Mouse (Mus musculus) neural tube, embryonic 15.5 days (tissue): ENCODE measurements around the gene Rsc1a1. TPM values are rescaled to one million over a fixed set of nuclear protein-coding genes. Genes with fewer than 3 reads are reported as not detected.

Experiments
- ATAC-seq: fragments of 200-750 bp; cut with Nextera tagmentation; 2 replicates; pipeline ENCODE4 v1.8.0; 2017; ENCODE audit warnings: mild to moderate bottlenecking, moderate TSS enrichment, moderate library complexity; ENCODE audit not compliant: low FRiP score
- H3K27ac ChIP-seq: fragments of 300-500 bp; sonication (generic); replicated peaks from 2 replicates; pipeline ENCODE4 v1.5.1; 2015; ENCODE audit warnings: mild to moderate bottlenecking, inconsistent platforms
- H3K27me3 ChIP-seq: fragments of 300-500 bp; sonication (generic); replicated peaks from 2 replicates; pipeline ENCODE4 v1.6.1; 2015; ENCODE audit warnings: inconsistent platforms
- H3K36me3 ChIP-seq: fragments of 300-500 bp; sonication (generic); 2 replicates; pipeline ENCODE4 v1.6.1; 2015; ENCODE audit warnings: inconsistent platforms
- H3K4me1 ChIP-seq: fragments of 300-500 bp; sonication (generic); 2 replicates; pipeline ENCODE4 v1.6.1; 2015; ENCODE audit warnings: inconsistent platforms
- H3K4me2 ChIP-seq: fragments of 300-500 bp; sonication (generic); 2 replicates; pipeline ENCODE4 v1.6.1; 2015; ENCODE audit warnings: inconsistent platforms, mild to moderate bottlenecking, moderate library complexity
- H3K4me3 ChIP-seq: fragments of 300-500 bp; sonication (generic); replicated peaks from 2 replicates; pipeline ENCODE4 v1.5.1; 2015; ENCODE audit warnings: mild to moderate bottlenecking, inconsistent platforms
- H3K9ac ChIP-seq: fragments of 300-500 bp; sonication (generic); replicated peaks from 2 replicates; pipeline ENCODE4 v1.6.1; 2015; ENCODE audit warnings: mild to moderate bottlenecking, inconsistent platforms
- H3K9me3 ChIP-seq: fragments of 300-500 bp; sonication (generic); replicated peaks from 2 replicates; pipeline ENCODE4 v1.6.1; 2016; ENCODE audit warnings: inconsistent platforms
- WGBS: fragments of 180-500 bp; shearing (Covaris S2); methylation state at CpG from one replicate; pipeline ENCODE4 v1.1.7; 2015; ENCODE audit warnings: mixed read lengths; 5-methylcytosine and 5-hydroxymethylcytosine counted together
- polyA plus RNA-seq: library from polyadenylated mRNA; unstranded; fragments of >200 nt; fragmentation: Nextera tagmentation; extraction: Ambion mirVana; gene quantifications from 2 replicates; pipeline ENCODE4 v1.2.1, GENCODE M21; 2015

The Rsc1a1 gene
- polyA plus RNA-seq, 1 experiment from 2014 or later = not detected

GRCm38 (mm10) chr4:141664011-141664745, 21.2 kb downstream of the Rsc1a1 start:
- Histone ChIP-seq H3K9me3 (no peaks in the 10 kb centered on the region), H3K4me2 (peak overlapping the region; percentile 92), H3K36me3 (peaks cover 9% of the 10 kb centered on the region; the same call in 1 of the 2 replicates), H3K4me3 (peak overlapping the region; percentile 79), H3K27me3 (no peaks in the 10 kb centered on the region), H3K9ac (peak overlapping the region; percentile 93), H3K4me1 (peaks cover 28% of the 10 kb centered on the region), H3K27ac (peak overlapping the region; percentile 85)
- ATAC-seq = peak; percentile 88
- 1% methylated on average over 37 of the region's 60 CpGs for WGBS

GRCm38 (mm10) chr4:141663122-141663931, 22.1 kb downstream of the Rsc1a1 start:
- ATAC-seq = peak; percentile 37; the same call in 1 of the 2 replicates
- 3% methylated on average over 45 of the region's 47 CpGs for WGBS
- Histone ChIP-seq H3K4me1 (peaks cover 28% of the 10 kb centered on the region), H3K27ac (peak overlapping the region; percentile 85), H3K4me3 (peak overlapping the region; percentile 79), H3K27me3 (no peaks in the 10 kb centered on the region), H3K4me2 (peak overlapping the region; percentile 92), H3K36me3 (peaks cover 9% of the 10 kb centered on the region; the same call in 1 of the 2 replicates), H3K9me3 (no peaks in the 10 kb centered on the region), H3K9ac (peak overlapping the region; percentile 93)

- Histone ChIP-seq H3K4me2 (no peak overlapping the region), H3K27ac (no peak overlapping the region), H3K9me3 (no peaks in the 10 kb centered on the region), H3K27me3 (no peaks in the 10 kb centered on the region), H3K9ac (no peak overlapping the region), H3K4me1 (peaks cover 28% of the 10 kb centered on the region), H3K36me3 (peaks cover 14% of the 10 kb centered on the region; the same call in 1 of the 2 replicates), H3K4me3 (no peak overlapping the region)
- no peak for ATAC-seq
- WGBS = 83% methylated on average over 11 of the region's 11 CpGs
These were observed 24.5 kb downstream of the Rsc1a1 start for GRCm38 (mm10) chr4:141660884-141661283.

DNA sequence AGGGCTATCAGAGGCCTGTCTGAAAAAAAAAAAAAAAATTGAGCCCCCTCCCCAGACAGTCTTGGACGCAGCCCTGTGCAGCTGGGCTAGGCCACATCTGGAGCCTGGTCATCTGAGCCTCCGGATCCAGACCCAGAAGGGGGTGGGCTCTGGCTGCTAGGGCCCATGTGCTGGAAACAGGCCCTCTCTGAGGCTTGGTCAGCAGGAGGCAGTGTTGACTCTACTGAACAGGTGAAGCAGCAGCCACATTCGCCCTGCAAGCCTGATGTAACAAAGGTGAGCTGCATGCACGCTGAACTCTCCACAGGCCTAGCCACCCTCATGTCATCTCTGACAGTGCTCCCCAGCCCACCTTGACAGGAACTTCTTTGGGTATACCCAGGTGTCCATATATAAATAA, 25.7 kb downstream of the Rsc1a1 start:
- no peak for ATAC-seq
- Histone ChIP-seq H3K27me3 (no peaks in the 10 kb centered on the region), H3K4me1 (peaks cover 23% of the 10 kb centered on the region), H3K27ac (no peak overlapping the region), H3K9me3 (no peaks in the 10 kb centered on the region), H3K9ac (no peak overlapping the region), H3K4me2 (no peak overlapping the region), H3K4me3 (no peak overlapping the region), H3K36me3 (peaks cover 14% of the 10 kb centered on the region; the same call in 1 of the 2 replicates)
- WGBS = 74% methylated on average over 4 of the region's 4 CpGs

GRCm38 (mm10) chr4:141658846-141659484, 26.4 kb downstream of the Rsc1a1 start:
- Histone ChIP-seq H3K9me3 (no peaks in the 10 kb centered on the region), H3K9ac (no peak overlapping the region), H3K36me3 (peaks cover 14% of the 10 kb centered on the region; the same call in 1 of the 2 replicates), H3K4me3 (no peak overlapping the region), H3K4me1 (peaks cover 22% of the 10 kb centered on the region), H3K27ac (no peak overlapping the region), H3K4me2 (no peak overlapping the region), H3K27me3 (no peaks in the 10 kb centered on the region)
- WGBS = 92% methylated on average over 6 of the region's 6 CpGs
- no peak for ATAC-seq

GRCm38 (mm10) chr4:141656932-141657331, 28.5 kb downstream of the Rsc1a1 start:
- Histone ChIP-seq H3K36me3 (peaks cover 21% of the 10 kb centered on the region), H3K9me3 (no peaks in the 10 kb centered on the region), H3K4me1 (peaks cover 8% of the 10 kb centered on the region), H3K27ac (no peak overlapping the region), H3K4me2 (no peak overlapping the region), H3K4me3 (no peak overlapping the region), H3K9ac (no peak overlapping the region), H3K27me3 (no peaks in the 10 kb centered on the region)
- no peak for ATAC-seq
- WGBS = 78% methylated on average over 8 of the region's 8 CpGs

GRCm38 (mm10) chr4:141655908-141656608, 29.3 kb downstream of the Rsc1a1 start:
- Histone ChIP-seq H3K9me3 (no peaks in the 10 kb centered on the region), H3K27ac (no peak overlapping the region), H3K4me2 (no peak overlapping the region), H3K27me3 (no peaks in the 10 kb centered on the region), H3K4me1 (peaks cover 5% of the 10 kb centered on the region), H3K4me3 (no peak overlapping the region), H3K9ac (no peak overlapping the region), H3K36me3 (peaks cover 23% of the 10 kb centered on the region)
- 87% methylated on average over 12 of the region's 12 CpGs for WGBS
- ATAC-seq = no peak

DNA sequence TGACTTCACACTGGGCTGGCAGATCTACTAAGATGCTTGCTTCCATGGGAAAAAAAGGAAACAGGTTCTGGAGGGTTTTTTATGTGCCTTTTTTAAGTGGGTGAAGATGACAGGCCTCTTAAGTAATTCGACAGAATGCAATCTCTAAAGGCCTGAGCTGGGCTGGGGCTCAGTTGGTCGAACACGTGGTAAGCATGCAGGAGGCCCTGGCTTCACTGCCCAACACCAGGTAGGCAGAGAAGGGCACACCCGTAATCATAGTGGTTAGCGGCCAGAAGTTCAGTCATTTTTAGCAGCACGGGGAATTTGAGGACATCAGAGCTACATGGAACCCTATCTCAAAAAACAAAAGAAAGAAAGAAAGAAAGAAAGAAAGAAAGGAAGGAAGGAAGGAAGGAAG, 30.9 kb downstream of the Rsc1a1 start:
- Histone ChIP-seq H3K9me3 (no peaks in the 10 kb centered on the region), H3K4me3 (no peak overlapping the region), H3K9ac (no peak overlapping the region), H3K4me2 (no peak overlapping the region), H3K27ac (peak overlapping the region; percentile 49; the same call in 1 of the 2 replicates), H3K27me3 (no peaks in the 10 kb centered on the region), H3K4me1 (peaks cover 8% of the 10 kb centered on the region), H3K36me3 (peaks cover 16% of the 10 kb centered on the region)
- WGBS = 88% methylated on average over 6 of the region's 6 CpGs
- no peak for ATAC-seq

DNA sequence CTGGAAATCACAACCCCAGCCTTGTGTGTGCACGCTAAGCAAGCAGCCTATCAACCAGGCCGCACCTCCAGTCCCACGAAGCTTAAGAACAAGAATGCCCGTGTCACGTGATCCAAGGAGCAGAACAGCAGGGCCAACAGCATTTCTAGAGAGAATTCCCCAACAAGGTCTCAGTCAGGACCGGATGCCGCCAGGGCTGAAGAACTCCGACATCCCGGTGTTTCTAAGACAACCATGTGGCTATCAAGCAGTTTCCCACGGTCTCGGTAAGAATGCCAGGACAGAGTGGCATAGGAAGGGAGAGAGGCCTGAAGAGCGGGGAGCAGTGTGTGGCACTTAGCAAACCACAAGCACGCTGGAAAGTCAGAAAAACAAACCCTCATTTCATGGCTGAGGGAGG, 31.6 kb downstream of the Rsc1a1 start:
- Histone ChIP-seq H3K27ac (peak overlapping the region; percentile 49), H3K9me3 (no peaks in the 10 kb centered on the region), H3K27me3 (no peaks in the 10 kb centered on the region), H3K36me3 (peaks cover 16% of the 10 kb centered on the region), H3K4me2 (no peak overlapping the region), H3K9ac (no peak overlapping the region), H3K4me1 (peaks cover 14% of the 10 kb centered on the region), H3K4me3 (no peak overlapping the region)
- no peak for ATAC-seq
- 90% methylated on average over 13 of the region's 13 CpGs for WGBS

GRCm38 (mm10) chr4:141653044-141653443, 32.4 kb downstream of the Rsc1a1 start:
- peaks cover 22% of the 10 kb centered on the region for H3K4me1 ChIP-seq
- no peak overlapping the region for H3K4me2 ChIP-seq
- H3K9me3 ChIP-seq = no peaks in the 10 kb centered on the region
- no peak for ATAC-seq
- 91% methylated on average over 8 of the region's 8 CpGs for WGBS
- H3K27ac ChIP-seq = no peak overlapping the region
- H3K4me3 ChIP-seq = no peak overlapping the region
- H3K36me3 ChIP-seq = peaks cover 16% of the 10 kb centered on the region
- no peak overlapping the region for H3K9ac ChIP-seq
- H3K27me3 ChIP-seq = no peaks in the 10 kb centered on the region

- no peak for ATAC-seq
- Histone ChIP-seq H3K27ac (no peak overlapping the region), H3K4me1 (peaks cover 22% of the 10 kb centered on the region), H3K27me3 (no peaks in the 10 kb centered on the region), H3K36me3 (peaks cover 14% of the 10 kb centered on the region), H3K9ac (no peak overlapping the region), H3K4me2 (no peak overlapping the region), H3K9me3 (no peaks in the 10 kb centered on the region), H3K4me3 (no peak overlapping the region)
- WGBS = 87% methylated on average over 10 of the region's 10 CpGs
These were observed 33.5 kb downstream of the Rsc1a1 start for GRCm38 (mm10) chr4:141651944-141652343.
